Mouse (Mus musculus): ENCODE results near the gene Becn1.

- TF ChIP-seq POLR2A (IDR thresholded peaks at IDR 0.05; ENCODE audit: insufficient read length, low read depth): no peak
- no peak for TF ChIP-seq TCF12 (IDR thresholded peaks at IDR 0.05; ENCODE audit: insufficient read depth, poor library complexity, severe bottlenecking)
- TF ChIP-seq MYOG (IDR thresholded peaks at IDR 0.05; ENCODE audit: control insufficient read depth in 1 of 3, insufficient read depth in 1 of 3, insufficient read length in 2 of 3, low read depth in 2 of 3): no peak
- TF ChIP-seq CEBPB (IDR thresholded peaks at IDR 0.05; ENCODE audit: insufficient read depth, poor library complexity, severe bottlenecking): no peak
- no peak for TF ChIP-seq MAX (IDR thresholded peaks at IDR 0.05; ENCODE audit: low read depth)
- no peak for TF ChIP-seq TCF3 (IDR thresholded peaks at IDR 0.05; ENCODE audit: insufficient read length, low read depth)
Observed at GRCm38 (mm10) chr11:101280837-101281236, 21.2 kb downstream of the Becn1 start.

Data from myocyte (in vitro differentiated cells).